Mouse (Mus musculus): Measurements from ENCODE around the gene Tnfrsf8. TPM values are rescaled to one million over a fixed set of nuclear protein-coding genes. Genes with fewer than 3 reads are reported as not detected.

The Tnfrsf8 gene
- polyA plus RNA-seq (2017; shearing (Covaris generic)): 14.2 TPM

DNA sequence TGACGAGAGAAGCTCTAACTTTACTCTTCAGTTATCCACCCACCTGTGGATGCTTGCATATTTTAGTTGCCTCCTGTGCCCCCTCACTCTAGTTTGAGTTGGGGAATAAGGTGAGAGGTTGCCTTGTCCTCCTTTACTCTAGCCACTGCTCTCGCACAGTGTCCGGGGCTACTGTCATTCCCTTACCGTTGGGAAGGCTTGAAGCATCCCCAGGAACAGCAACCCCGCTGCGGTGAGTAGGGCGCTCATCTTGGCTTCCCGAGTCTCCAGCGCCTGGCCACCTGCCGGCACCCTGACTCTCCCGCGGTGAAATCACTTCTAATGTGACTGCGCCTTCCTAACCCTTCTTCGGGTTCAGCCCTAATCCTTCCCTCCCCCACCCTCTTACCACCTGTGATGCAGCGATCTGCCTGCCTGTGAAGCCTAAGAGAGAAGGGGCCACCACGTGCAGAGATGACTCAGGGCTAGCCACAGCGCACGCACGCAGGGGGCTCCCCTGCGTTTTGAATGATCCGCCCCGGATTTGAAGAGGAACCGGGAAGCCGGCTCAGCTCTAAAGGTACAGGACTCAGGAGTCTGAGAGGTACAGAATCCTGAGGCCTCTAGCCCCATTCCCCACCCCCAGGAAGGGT lies at the start of gene Tnfrsf8:
Gene Tnfrsf8 (minus strand): TSS at position 329 of the 632 bp plus-strand sequence.

DNA sequence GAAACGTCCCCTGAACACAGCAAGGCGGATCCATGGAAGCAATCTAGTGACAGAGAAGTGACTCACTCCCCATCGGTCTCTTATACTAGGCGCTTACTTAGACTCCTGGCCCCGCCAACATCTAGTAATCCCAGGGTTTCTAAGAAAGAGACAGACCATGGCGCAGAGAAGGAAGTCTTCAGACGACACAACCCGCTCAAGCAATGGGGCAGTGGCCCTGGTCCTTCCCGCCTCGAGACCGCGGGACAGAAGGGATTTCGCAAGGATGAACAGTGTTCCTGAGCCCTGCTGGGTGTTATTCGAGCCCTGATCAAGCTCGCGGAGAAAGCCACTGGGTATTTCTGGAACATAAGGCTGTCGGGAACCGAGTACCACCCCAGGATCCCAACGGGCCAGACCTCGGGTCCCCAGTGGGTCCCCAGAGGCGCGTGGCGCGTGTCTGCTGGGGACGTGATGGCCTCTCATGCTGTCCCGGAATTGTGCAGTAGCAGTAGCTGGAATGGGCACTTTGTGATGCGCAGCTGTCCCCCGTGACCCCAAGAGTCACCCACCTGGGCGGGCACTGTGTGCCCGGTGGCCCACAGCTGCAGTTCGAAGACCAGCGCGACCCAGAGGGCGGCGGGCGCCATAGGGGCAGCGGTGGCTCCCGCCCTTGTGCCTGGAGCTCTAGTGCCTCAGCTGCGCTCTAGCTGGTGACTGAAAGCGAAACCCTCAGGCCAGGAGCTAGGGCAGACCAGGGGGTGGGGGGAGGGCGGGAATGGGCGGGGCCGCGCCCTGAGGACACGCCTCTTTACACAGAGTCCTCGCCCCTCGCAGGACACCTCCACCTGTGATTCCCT lies 68.6 kb downstream of the Tnfrsf8 start, which contains the start of gene Tnfrsf1b:
Gene Tnfrsf1b (minus strand): TSS at position 698 of the 839 bp plus-strand sequence.

Other genes with a start within 250 kb of the Tnfrsf8 start
- gene Vps13d, start 120.2 kb downstream of the Tnfrsf8 start, polyA plus RNA-seq (2017; shearing (Covaris generic)): 6.3 TPM
- gene Tnfrsf1b, start 68.3 kb downstream of the Tnfrsf8 start, polyA plus RNA-seq (2017; shearing (Covaris generic)): 323 TPM
- 0.47 TPM for gene Zfp990, start 195.6 kb upstream of the Tnfrsf8 start, polyA plus RNA-seq (2017; shearing (Covaris generic))

Data from CD4-positive, CD25-positive, alpha-beta regulatory T cell, adult 9 weeks (primary cell).